Mouse (Mus musculus) embryonic fibroblast, embryonic 13.5 days (primary cell): ENCODE data around the gene Map2k4.

Experiments used
- CTCF ChIP-seq: IDR thresholded peaks from 2 replicates; pipeline ENCODE4 v1.5.1; 2011; ENCODE audit warnings: mild to moderate bottlenecking, control low read depth, low read length, moderate library complexity, borderline replicate concordance; ENCODE audit not compliant: insufficient read depth
- POLR2A ChIP-seq: IDR thresholded peaks from 2 replicates; pipeline ENCODE4 v1.6.1; 2011; ENCODE audit warnings: low read depth, mild to moderate bottlenecking, control low read depth, low read length, moderate library complexity

DNA sequence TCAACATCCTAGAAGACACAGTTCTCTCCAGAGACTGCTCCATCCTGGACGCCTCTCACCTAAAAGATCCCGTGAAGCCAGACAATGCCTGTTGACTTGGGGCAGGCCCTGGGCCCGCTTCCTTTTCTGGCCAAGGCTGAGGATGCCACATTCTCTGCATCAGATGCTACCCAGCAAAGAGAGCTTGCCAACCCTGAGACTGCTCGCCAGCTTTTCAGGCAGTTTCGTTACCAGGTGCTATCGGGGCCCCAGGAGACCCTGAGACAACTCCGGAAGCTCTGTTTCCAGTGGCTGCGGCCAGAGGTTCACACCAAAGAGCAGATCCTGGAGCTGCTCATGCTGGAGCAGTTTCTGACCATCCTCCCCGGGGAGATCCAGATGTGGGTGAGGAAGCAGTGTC, 26.3 kb upstream of the Map2k4 start:
- TF ChIP-seq CTCF: no peak
- TF ChIP-seq POLR2A: no peak
